In genomic region chr5:129054675-129055284, GRCm38 (mm10) we compare ENCODE assay signal across 25 mouse cellular contexts. TPM values are rescaled to one million over a fixed set of nuclear protein-coding genes. Genes with fewer than 3 reads are reported as not detected.
DNase-seq lines count a peak whose midpoint lies in the region; ATAC-seq lines count a peak whose summit lies in the region.
"Had no signal": no experiment of that assay in that cellular context is flagged by ENCODE, and none has a peak within 500 bp of the region (broad histone marks: within the 10 kb centered on the region; RNA-seq: fewer than 3 reads in every experiment).

No protein-coding gene starts in this region.

- H3K27me3 ChIP-seq in kidney, embryonic 15.5 days: peaks cover 25% of the 10 kb centered on the region; the same call in 1 of the 2 replicates
- H3K27me3 ChIP-seq: embryonic facial prominence, embryonic 12.5 days; embryonic facial prominence, embryonic 15.5 days; hindbrain, embryonic 12.5 days had no signal

- H3K4me3 ChIP-seq in kidney, embryonic 15.5 days (replicated peaks): no peak overlapping the region
- H3K4me3 ChIP-seq: embryonic facial prominence, embryonic 12.5 days; embryonic facial prominence, embryonic 15.5 days; gastrocnemius, adult 2 months; hindbrain, embryonic 12.5 days had no signal

- peak; percentile 56; the same call in 1 of the 2 replicates for ATAC-seq in kidney, embryonic 15.5 days (replicated peaks; ENCODE audit: low FRiP score)
- 0 out of 2 replicates have a peak, but pooled peaks have one; percentile 15 for ATAC-seq in common myeloid progenitor, adult 5-6 weeks (replicated peaks; ENCODE audit: low read depth, poor library complexity, severe bottlenecking)
- ATAC-seq in CD4-positive, CD25-positive, alpha-beta regulatory T cell, adult 4 months: no peak
- ATAC-seq: activated CD4-positive, CD25-positive, alpha-beta regulatory T cell, adult 4 months; forebrain, embryonic 14.5 days; forebrain, postnatal 0 days; hindbrain, embryonic 16.5 days had no signal

- H3K9me3 ChIP-seq in kidney, embryonic 15.5 days (replicated peaks): no peaks in the 10 kb centered on the region
- H3K9me3 ChIP-seq: embryonic facial prominence, embryonic 12.5 days; embryonic facial prominence, embryonic 15.5 days; hindbrain, embryonic 12.5 days had no signal

- WGBS in kidney, embryonic 15.5 days: 51% methylated on average over 9 of the region's 9 CpGs

- no peak overlapping the region for H3K27ac ChIP-seq in kidney, embryonic 15.5 days
- H3K27ac ChIP-seq: embryonic facial prominence, embryonic 12.5 days; embryonic facial prominence, embryonic 15.5 days; gastrocnemius, adult 2 months; hindbrain, embryonic 12.5 days had no signal

- no peaks in the 10 kb centered on the region for H3K36me3 ChIP-seq in kidney, embryonic 15.5 days
- H3K36me3 ChIP-seq: embryonic facial prominence, embryonic 12.5 days; embryonic facial prominence, embryonic 15.5 days; hindbrain, embryonic 12.5 days had no signal

- no peak for DNase-seq in kidney, adult 11 months
- peak; percentile 25 for DNase-seq in kidney, postnatal 10 days
- no peak for DNase-seq in kidney, postnatal 36 days
- no peak for DNase-seq in adrenal gland, postnatal 14 days
- DNase-seq: adrenal gland, adult 8-10 months; adrenal gland, postnatal 36 days; B cell, adult 2 months; cerebellum, adult 18-20 months; cerebellum, adult 9-10 months; cerebellum, postnatal 14 days; forebrain, postnatal 0 days; gastrocnemius, adult 2 months; gastrocnemius, postnatal 14 days; heart, adult 11 months had no signal

- H3K9ac ChIP-seq in kidney, embryonic 15.5 days: no peak overlapping the region
- H3K9ac ChIP-seq: embryonic facial prominence, embryonic 12.5 days; embryonic facial prominence, embryonic 15.5 days; forebrain, postnatal 0 days; hindbrain, embryonic 12.5 days had no signal

- no peaks in the 10 kb centered on the region for H3K4me1 ChIP-seq in kidney, embryonic 15.5 days
- H3K4me1 ChIP-seq: embryonic facial prominence, embryonic 12.5 days; embryonic facial prominence, embryonic 15.5 days had no signal

- H3K4me2 ChIP-seq in kidney, embryonic 15.5 days: no peak overlapping the region
- H3K4me2 ChIP-seq: embryonic facial prominence, embryonic 12.5 days; embryonic facial prominence, embryonic 15.5 days; heart, embryonic 11.5 days; hindbrain, embryonic 12.5 days had no signal

RNA-seq across cellular contexts. Expression of gene Ran, which starts 34.9 kb away (rescaled TPM):
- polyA plus RNA-seq in kidney, embryonic 15.5 days (2015; fragmentation: Nextera tagmentation; extraction: Ambion mirVana): 657 and 728 TPM in 2 replicates
- total RNA-seq in common myeloid progenitor, adult 5-6 weeks (2017): 494 and 900 TPM in 2 replicates
- polyA plus RNA-seq in CD4-positive, CD25-positive, alpha-beta regulatory T cell, adult 4 months (2017; shearing (Covaris generic)): 100 to 1,000 TPM; 235 to 276 TPM
- total RNA-seq in adrenal gland, postnatal 14 days (2021): 212 and 219 TPM in 2 replicates

RNA-seq across cellular contexts. Expression of gene Adgrd1, which starts 41.8 kb away (rescaled TPM):
- polyA plus RNA-seq in kidney, embryonic 15.5 days (2015; fragmentation: Nextera tagmentation; extraction: Ambion mirVana): 1.4 and 1.8 TPM in 2 replicates
- 0.39 and 0.96 TPM in 2 replicates for total RNA-seq in common myeloid progenitor, adult 5-6 weeks (2017)
- polyA plus RNA-seq in CD4-positive, CD25-positive, alpha-beta regulatory T cell, adult 4 months (2017; shearing (Covaris generic)): 1 to 10 TPM; 1.0 to 1.2 TPM
- 4.9 and 5.0 TPM in 2 replicates for total RNA-seq in adrenal gland, postnatal 14 days (2021)
- polyA plus RNA-seq: forebrain, embryonic 11.5 days had no signal

RNA-seq across cellular contexts. Expression of gene Stx2, which starts 46.4 kb away (rescaled TPM):
- polyA plus RNA-seq in kidney, embryonic 15.5 days (2015; fragmentation: Nextera tagmentation; extraction: Ambion mirVana): 35.0 and 36.6 TPM in 2 replicates
- total RNA-seq in common myeloid progenitor, adult 5-6 weeks (2017): 38.6 and 74.1 TPM in 2 replicates
- polyA plus RNA-seq in CD4-positive, CD25-positive, alpha-beta regulatory T cell, adult 4 months (2017; shearing (Covaris generic)): 1 to 10 TPM; 2.0 to 2.4 TPM
- total RNA-seq in adrenal gland, postnatal 14 days (2021): 27.1 and 27.5 TPM in 2 replicates
